Mouse (Mus musculus) heart, embryonic 16.5 days (tissue): ENCODE results near the gene Sipa1l1. TPM values are rescaled to one million over a fixed set of nuclear protein-coding genes. Genes with fewer than 3 reads are reported as not detected.

Source experiments
- ATAC-seq: fragments of 200-750 bp; cut with Nextera tagmentation; replicated peaks from 2 replicates; pipeline ENCODE4 v1.8.0; 2017; ENCODE audit warnings: moderate number of reproducible peaks; ENCODE audit not compliant: insufficient read depth, low FRiP score; ENCODE audit errors: extremely low read depth
- H3K27ac ChIP-seq: fragments of 300-500 bp; sonication (generic); 2 replicates; pipeline ENCODE4 v1.5.1; 2014; ENCODE audit warnings: mild to moderate bottlenecking, low read length, control low read depth, moderate library complexity
- H3K27me3 ChIP-seq: fragments of 300-500 bp; sonication (generic); 2 replicates; pipeline ENCODE4 v1.6.1; 2014; ENCODE audit warnings: low read length, mixed read lengths; ENCODE audit not compliant: control insufficient read depth, insufficient read depth
- H3K36me3 ChIP-seq: fragments of 300-500 bp; sonication (generic); 2 replicates; pipeline ENCODE4 v1.6.1; 2014; ENCODE audit not compliant: control insufficient read depth, insufficient read depth
- H3K4me1 ChIP-seq: fragments of 300-500 bp; sonication (generic); 2 replicates; pipeline ENCODE4 v1.6.1; 2014; ENCODE audit warnings: low read length, mixed read lengths; ENCODE audit not compliant: control insufficient read depth, insufficient read depth
- H3K4me2 ChIP-seq: fragments of 300-500 bp; sonication (generic); 2 replicates; pipeline ENCODE4 v1.6.1; 2014; ENCODE audit warnings: low read depth, mild to moderate bottlenecking, control low read depth, low read length
- H3K4me3 ChIP-seq: fragments of 300-500 bp; sonication (generic); 2 replicates; pipeline ENCODE4 v1.5.1; 2014; ENCODE audit warnings: mild to moderate bottlenecking, control low read depth, low read length
- H3K9ac ChIP-seq: fragments of 300-500 bp; sonication (generic); 2 replicates; pipeline ENCODE4 v1.6.1; 2014; ENCODE audit warnings: low read length, control low read depth
- H3K9me3 ChIP-seq: fragments of 300-500 bp; sonication (generic); replicated peaks from 2 replicates; pipeline ENCODE4 v1.6.1; 2016; ENCODE audit warnings: low read length; ENCODE audit not compliant: control insufficient read depth
- WGBS: fragments of 180-500 bp; shearing (Covaris S2); extraction: QIAGEN DNeasy Blood & Tissue Kit; methylation state at CpG from one replicate; pipeline ENCODE4 v1.1.7; 2014; 5-methylcytosine and 5-hydroxymethylcytosine counted together
- polyA plus RNA-seq: library from polyadenylated mRNA; unstranded; fragments of >200 nt; fragmentation: Nextera tagmentation; extraction: Ambion mirVana; gene quantifications from 2 replicates; pipeline ENCODE4 v1.2.1, GENCODE M21; 2015

Sipa1l1 gene
- polyA plus RNA-seq, 1 experiment from 2014 or later = 19.8 TPM

DNA sequence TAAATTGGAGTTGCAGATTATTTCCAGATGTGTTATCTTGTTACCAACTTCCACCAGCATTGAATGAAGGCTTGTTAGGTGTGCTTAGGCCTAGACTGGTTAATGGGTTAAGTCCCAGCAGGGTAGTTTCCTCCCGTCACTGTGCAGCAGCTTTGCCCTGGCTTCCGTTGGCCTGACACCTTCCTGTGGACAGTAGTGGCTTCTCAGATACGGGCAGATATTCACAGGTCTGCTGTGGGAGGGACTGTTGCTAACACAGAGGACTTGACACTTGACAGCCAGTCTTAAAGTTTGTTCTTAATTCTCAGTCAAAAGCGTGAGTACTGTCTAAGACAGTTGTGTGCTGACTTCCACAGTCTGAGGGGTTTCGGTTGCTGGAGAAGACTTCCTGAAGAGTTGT lies 45.8 kb downstream of the Sipa1l1 start:
- no peak overlapping the region for H3K4me2 ChIP-seq
- H3K9me3 ChIP-seq = peaks cover 2% of the 10 kb centered on the region; the same call in 1 of the 2 replicates
- no peak overlapping the region for H3K27ac ChIP-seq
- ATAC-seq = no peak
- WGBS = 41% methylated on average over 5 of the region's 5 CpGs
- H3K9ac ChIP-seq = no peak overlapping the region
- peaks cover 3% of the 10 kb centered on the region for H3K4me1 ChIP-seq
- H3K36me3 ChIP-seq = 0 out of 2 replicates have a peak, but pooled peaks cover 2% of the 10 kb centered on the region
- no peaks in the 10 kb centered on the region for H3K27me3 ChIP-seq
- H3K4me3 ChIP-seq = no peak overlapping the region

DNA sequence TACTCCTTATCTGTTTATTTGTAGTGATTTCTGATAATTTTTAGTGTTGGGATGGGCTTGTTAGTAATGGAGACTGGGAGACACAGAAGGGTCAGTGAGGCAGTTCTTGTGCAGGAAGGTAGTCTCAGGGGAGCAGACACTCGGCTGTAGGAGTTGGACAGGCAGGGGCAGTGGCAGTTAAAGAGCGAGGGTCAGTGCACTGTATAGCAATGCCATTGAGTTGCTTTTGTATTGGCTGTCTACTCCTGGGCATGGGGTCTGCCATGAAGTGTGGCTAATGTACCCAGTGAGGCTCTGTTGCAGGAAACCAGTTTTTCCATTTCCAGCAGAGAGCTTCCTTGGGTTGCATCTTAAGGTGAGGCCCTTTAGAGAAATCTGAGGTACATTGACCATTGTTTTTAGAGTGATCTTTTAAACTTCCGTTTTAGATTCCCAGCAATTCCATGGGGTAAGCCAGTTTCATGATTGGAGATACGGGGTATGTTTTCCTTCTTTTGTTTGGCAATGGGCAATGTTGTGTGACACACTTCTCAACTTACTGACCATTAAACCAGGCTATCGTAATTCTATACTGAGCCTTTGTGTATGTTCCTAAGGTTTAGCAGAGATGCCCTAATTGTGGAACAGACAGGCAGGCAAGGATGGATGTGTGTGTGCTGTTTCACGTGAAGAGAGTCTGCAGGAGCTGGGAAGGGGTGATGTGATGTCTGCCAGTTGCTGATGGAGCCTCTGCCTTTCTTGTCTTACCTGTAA lies 47.9 kb downstream of the Sipa1l1 start:
- Histone ChIP-seq H3K27me3 (no peaks in the 10 kb centered on the region), H3K4me2 (no peak overlapping the region), H3K4me3 (no peak overlapping the region), H3K27ac (no peak overlapping the region), H3K9me3 (peaks cover 2% of the 10 kb centered on the region; the same call in 1 of the 2 replicates), H3K9ac (no peak overlapping the region), H3K4me1 (peaks cover 3% of the 10 kb centered on the region), H3K36me3 (0 out of 2 replicates have a peak, but pooled peaks cover 2% of the 10 kb centered on the region)
- no peak for ATAC-seq
- WGBS = 74% methylated on average over 6 of the region's 6 CpGs

DNA sequence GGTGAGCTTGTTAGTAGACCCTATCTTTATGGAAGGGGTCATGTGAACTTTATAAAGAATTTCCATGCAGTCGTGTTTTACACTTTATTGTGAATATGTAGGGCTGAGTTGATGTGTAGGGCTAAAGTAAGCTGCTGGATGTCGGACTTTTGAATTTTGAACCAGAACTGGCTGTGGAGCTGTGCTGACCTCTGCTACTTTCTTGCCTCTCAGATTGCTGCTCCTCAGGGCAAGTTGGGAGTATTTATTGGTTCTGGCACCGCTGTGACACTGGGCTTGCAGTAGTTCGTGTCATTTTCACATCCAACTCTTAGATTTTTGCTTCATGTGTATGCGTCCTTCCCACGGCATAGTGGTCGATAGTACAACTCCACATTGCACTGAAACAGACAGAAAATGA lies 49.1 kb downstream of the Sipa1l1 start:
- WGBS = 91% methylated on average over 7 of the region's 7 CpGs
- Histone ChIP-seq H3K27ac (no peak overlapping the region), H3K36me3 (0 out of 2 replicates have a peak, but pooled peaks cover 2% of the 10 kb centered on the region), H3K4me1 (peaks cover 4% of the 10 kb centered on the region), H3K9ac (no peak overlapping the region), H3K9me3 (peaks cover 2% of the 10 kb centered on the region; the same call in 1 of the 2 replicates), H3K27me3 (no peaks in the 10 kb centered on the region), H3K4me2 (no peak overlapping the region), H3K4me3 (no peak overlapping the region)
- ATAC-seq = no peak

DNA sequence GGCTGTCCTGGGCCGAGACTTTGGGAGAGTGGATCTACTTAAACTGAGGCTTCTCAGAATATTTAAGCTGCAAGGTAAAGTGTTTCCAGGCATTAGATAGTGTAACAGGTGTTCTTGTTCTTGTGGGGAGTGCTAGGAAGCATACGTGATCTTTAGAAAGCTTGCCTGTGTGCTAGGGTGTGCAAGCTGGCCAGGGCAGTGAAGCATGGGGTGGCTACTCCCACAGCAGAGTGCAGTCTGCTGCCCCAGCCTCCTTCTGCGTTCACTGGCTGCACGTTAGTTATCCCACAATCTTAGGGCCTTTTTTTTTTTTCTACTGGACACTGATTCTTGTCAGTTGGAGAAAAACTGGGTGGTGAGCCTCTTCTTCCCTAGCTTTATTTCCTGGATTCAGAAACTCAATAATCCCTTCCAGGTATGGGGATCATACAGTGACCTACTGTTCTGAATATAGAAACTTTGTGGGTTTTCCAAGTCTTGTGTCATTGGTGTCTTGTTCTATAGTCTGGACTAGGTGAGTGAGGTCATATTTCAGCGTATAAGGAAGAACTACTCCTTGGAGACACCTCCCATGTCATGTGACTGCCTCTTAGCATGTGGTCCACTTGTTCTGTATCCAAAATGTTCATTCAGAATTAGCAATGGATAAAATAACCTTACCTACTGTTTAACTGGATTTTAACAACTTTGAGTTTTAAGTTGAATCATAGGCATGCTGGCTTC lies 51.4 kb downstream of the Sipa1l1 start:
- H3K9ac ChIP-seq = no peak overlapping the region
- H3K4me2 ChIP-seq = no peak overlapping the region
- no peak overlapping the region for H3K27ac ChIP-seq
- H3K4me3 ChIP-seq = no peak overlapping the region
- no peaks in the 10 kb centered on the region for H3K36me3 ChIP-seq
- no peaks in the 10 kb centered on the region for H3K27me3 ChIP-seq
- WGBS = 85% methylated on average over 5 of the region's 5 CpGs
- no peak for ATAC-seq
- H3K4me1 ChIP-seq = peaks cover 8% of the 10 kb centered on the region; the same call in 1 of the 2 replicates
- H3K9me3 ChIP-seq = no peaks in the 10 kb centered on the region

DNA sequence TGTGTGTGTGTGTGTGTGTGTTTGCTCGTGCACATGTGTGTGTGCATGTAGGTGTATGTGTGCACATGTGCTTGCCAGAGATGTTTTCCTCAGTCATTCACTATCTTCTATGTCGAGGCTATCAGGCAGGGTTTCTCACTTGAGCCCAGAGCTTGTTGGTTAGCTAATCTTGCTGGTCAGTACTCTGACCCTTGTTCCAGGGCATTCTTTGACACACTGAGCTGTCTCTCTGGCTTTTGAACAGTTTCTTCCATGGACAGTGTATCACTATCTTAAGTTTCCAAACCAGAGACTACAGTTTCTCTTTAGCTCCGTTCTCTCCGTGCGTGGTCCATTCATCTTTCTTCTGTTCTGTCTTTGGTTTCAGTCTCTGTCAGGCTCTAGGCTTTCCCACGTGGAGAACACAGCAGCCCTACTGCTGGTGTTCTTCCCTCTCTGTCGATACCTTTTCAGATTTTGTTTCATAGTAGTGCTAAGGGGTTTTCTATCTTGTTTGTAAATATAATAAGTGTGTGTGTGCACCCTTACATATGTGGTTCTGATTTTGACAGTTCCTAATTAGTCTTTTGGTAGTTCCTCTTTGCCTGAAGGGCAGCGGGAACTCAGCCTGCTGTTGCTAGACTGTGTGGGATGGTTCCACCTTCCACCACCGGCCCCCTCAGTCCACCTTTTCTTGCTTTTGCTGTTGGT lies 54.2 kb downstream of the Sipa1l1 start:
- Histone ChIP-seq H3K27me3 (no peaks in the 10 kb centered on the region), H3K4me1 (peaks cover 22% of the 10 kb centered on the region), H3K4me3 (no peak overlapping the region), H3K27ac (no peak overlapping the region), H3K4me2 (no peak overlapping the region), H3K9me3 (no peaks in the 10 kb centered on the region), H3K36me3 (no peaks in the 10 kb centered on the region), H3K9ac (no peak overlapping the region)
- no peak for ATAC-seq
- WGBS = 59% methylated on average over 9 of the region's 9 CpGs

DNA sequence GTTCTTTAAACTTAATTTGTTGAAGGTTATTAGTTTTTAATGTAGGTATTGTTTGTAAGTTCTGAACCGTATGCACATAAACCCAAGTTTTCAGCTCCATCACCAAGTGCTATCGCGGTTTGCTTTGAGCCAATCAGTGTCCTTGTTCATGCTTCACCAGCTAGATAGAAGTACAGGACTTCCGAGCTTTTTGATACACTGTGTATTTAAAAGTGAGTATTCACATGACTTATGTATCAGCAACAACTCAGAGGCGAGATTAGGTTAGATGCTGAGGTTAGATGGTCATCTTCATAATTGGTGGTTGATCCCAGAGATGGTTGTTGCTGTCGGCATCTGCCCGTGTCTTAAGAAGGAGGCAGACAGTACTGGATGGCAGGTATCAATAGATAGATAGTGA lies 55.7 kb downstream of the Sipa1l1 start:
- H3K9ac ChIP-seq = no peak overlapping the region
- no peaks in the 10 kb centered on the region for H3K36me3 ChIP-seq
- peaks cover 21% of the 10 kb centered on the region for H3K4me1 ChIP-seq
- H3K27ac ChIP-seq = no peak overlapping the region
- no peaks in the 10 kb centered on the region for H3K27me3 ChIP-seq
- H3K9me3 ChIP-seq = no peaks in the 10 kb centered on the region
- H3K4me3 ChIP-seq = no peak overlapping the region
- no peak for ATAC-seq
- no peak overlapping the region for H3K4me2 ChIP-seq
- 90% methylated on average over 7 of the region's 7 CpGs for WGBS

DNA sequence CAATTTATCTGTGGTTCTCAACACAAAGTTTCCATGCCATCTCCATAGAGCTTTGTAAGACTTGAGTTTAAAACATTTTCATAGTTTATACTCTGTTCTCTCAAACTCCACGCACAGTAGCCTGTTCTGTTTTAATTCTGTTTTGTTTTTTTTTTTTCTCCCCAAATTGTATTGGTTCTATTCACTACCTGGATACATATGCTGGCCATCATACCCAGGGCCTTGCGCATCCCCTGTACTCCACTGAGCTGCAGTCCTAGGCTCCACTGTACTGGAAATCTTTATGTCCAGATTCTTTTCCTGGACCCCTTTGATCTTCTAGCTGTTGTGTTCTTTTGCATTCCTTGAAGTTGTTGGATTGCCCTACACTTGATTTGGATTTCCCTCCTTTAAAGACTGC lies 56.2 kb downstream of the Sipa1l1 start:
- Histone ChIP-seq H3K9ac (no peak overlapping the region), H3K4me1 (peaks cover 25% of the 10 kb centered on the region), H3K27me3 (no peaks in the 10 kb centered on the region), H3K4me2 (no peak overlapping the region), H3K36me3 (no peaks in the 10 kb centered on the region), H3K9me3 (no peaks in the 10 kb centered on the region), H3K27ac (no peak overlapping the region), H3K4me3 (no peak overlapping the region)
- WGBS = 93% methylated on average over 2 of the region's 2 CpGs
- no peak for ATAC-seq

DNA sequence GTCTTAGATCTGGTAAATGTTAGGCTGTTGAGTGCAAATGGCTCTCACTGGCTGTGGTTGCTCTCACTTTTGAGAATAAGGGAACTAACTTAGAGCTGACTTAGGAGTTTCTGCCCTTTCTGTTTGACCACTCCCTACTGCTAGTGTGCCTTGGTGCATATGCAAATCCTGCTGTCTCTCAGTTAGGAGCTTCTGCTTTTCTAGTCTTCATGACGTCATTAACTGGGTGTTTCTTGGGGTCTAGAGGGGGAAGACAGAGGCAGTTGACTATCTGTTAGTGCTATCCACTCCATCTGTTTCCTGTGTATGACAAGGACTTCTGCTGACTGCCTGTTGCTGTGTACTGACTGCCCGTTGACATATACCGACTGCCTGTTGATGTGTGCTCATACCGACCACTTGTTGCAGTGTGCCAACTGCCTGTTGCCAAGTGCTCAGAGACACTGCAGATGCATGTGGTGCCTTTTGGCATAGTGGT lies 56.7 kb downstream of the Sipa1l1 start:
- H3K9me3 ChIP-seq = no peaks in the 10 kb centered on the region
- ATAC-seq = peak; percentile 67; the same call in 1 of the 2 replicates
- H3K4me2 ChIP-seq = no peak overlapping the region; the same call in 1 of the 2 replicates
- 0 out of 2 replicates have a peak overlapping the region, but pooled peaks have one; percentile 41 for H3K27ac ChIP-seq
- no peak overlapping the region for H3K4me3 ChIP-seq
- 31% methylated on average over 4 of the region's 4 CpGs for WGBS
- peaks cover 30% of the 10 kb centered on the region for H3K4me1 ChIP-seq
- no peaks in the 10 kb centered on the region for H3K27me3 ChIP-seq
- no peaks in the 10 kb centered on the region for H3K36me3 ChIP-seq
- H3K9ac ChIP-seq = no peak overlapping the region
